Mouse (Mus musculus) embryonic facial prominence, embryonic 14.5 days (tissue): ENCODE data around the gene 2700049A03Rik. TPM values are rescaled to one million over a fixed set of nuclear protein-coding genes. Genes with fewer than 3 reads are reported as not detected.

Experiments
- ATAC-seq: fragments of 200-750 bp; cut with Nextera tagmentation; 2 replicates; pipeline ENCODE4 v1.8.0; 2017; ENCODE audit warnings: low read depth, moderate number of reproducible peaks, moderate TSS enrichment
- DNase-seq: peaks from one replicate; pipeline ENCODE4 v3.0.0-alpha.2; 2015; ENCODE audit warnings: low spot score
- H3K27ac ChIP-seq: fragments of 300-500 bp; sonication (generic); replicated peaks from 2 replicates; pipeline ENCODE4 v1.5.1; 2014; ENCODE audit warnings: low read depth, mild to moderate bottlenecking, low read length, moderate library complexity
- H3K27me3 ChIP-seq: fragments of 300-500 bp; sonication (generic); replicated peaks from 2 replicates; pipeline ENCODE4 v1.6.1; 2014; ENCODE audit warnings: low read length; ENCODE audit not compliant: control insufficient read depth, insufficient read depth
- H3K36me3 ChIP-seq: fragments of 300-500 bp; sonication (generic); 2 replicates; pipeline ENCODE4 v1.6.1; 2014; ENCODE audit warnings: low read length, mixed read lengths; ENCODE audit not compliant: control insufficient read depth, insufficient read depth
- H3K4me1 ChIP-seq: fragments of 300-500 bp; sonication (generic); 2 replicates; pipeline ENCODE4 v1.6.1; 2014; ENCODE audit warnings: antibody characterized with exemption, low read length; ENCODE audit not compliant: control insufficient read depth, insufficient read depth
- H3K4me2 ChIP-seq: fragments of 300-500 bp; sonication (generic); 2 replicates; pipeline ENCODE4 v1.6.1; 2014; ENCODE audit warnings: low read depth, mild to moderate bottlenecking, low read length, moderate library complexity, mixed read lengths
- H3K4me3 ChIP-seq: fragments of 300-500 bp; sonication (generic); 2 replicates; pipeline ENCODE4 v1.5.1; 2014; ENCODE audit warnings: low read depth, mild to moderate bottlenecking, low read length
- H3K9ac ChIP-seq: fragments of 300-500 bp; sonication (generic); 2 replicates; pipeline ENCODE4 v1.6.1; 2014; ENCODE audit warnings: low read depth, mild to moderate bottlenecking, low read length, moderate library complexity, mixed read lengths
- H3K9me3 ChIP-seq: fragments of 300-500 bp; sonication (generic); 2 replicates; pipeline ENCODE4 v1.6.1; 2016; ENCODE audit warnings: low read length; ENCODE audit not compliant: control insufficient read depth
- WGBS: fragments of 180-500 bp; shearing (Covaris S2); extraction: QIAGEN DNeasy Blood & Tissue Kit; methylation state at CpG from one replicate; pipeline ENCODE4 v1.1.7; 2014; 5-methylcytosine and 5-hydroxymethylcytosine counted together
- polyA plus RNA-seq: library from polyadenylated mRNA; unstranded; fragments of >200 nt; fragmentation: Nextera tagmentation; extraction: Ambion mirVana; gene quantifications from 2 replicates; pipeline ENCODE4 v1.2.1, GENCODE M21; 2014

2700049A03Rik gene
- polyA plus RNA-seq, 1 experiment from 2014 or later, result 11.2 TPM

DNA sequence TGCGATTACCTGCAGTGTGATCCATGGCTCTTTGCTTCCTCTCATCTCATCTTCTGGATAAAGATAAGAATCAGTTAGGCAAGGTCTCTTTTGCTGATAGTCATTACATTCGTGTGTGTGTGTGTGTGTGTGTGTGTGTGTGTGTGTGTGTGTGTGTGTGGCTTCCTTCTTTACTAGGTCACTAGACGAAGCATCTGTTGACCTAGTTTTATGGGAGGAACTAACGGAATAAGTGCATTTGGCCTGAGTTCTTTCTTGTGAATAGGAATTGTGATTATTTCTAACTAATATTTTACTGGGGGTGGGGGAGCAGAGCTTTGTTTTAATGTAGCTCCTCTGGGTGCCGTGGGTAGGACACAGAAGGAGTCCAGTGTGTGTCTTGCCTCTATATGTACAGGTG lies 96.8 kb downstream of the 2700049A03Rik start:
- ATAC-seq, result no peak
- H3K4me2 ChIP-seq, result no peak overlapping the region
- H3K27ac ChIP-seq, result no peak overlapping the region
- no peak overlapping the region for H3K4me3 ChIP-seq
- H3K9me3 ChIP-seq, result no peaks in the 10 kb centered on the region
- 84% methylated on average over 5 of the region's 5 CpGs for WGBS
- H3K4me1 ChIP-seq, result no peaks in the 10 kb centered on the region
- DNase-seq, result no peak
- no peaks in the 10 kb centered on the region for H3K27me3 ChIP-seq
- H3K9ac ChIP-seq, result no peak overlapping the region
- 0 out of 2 replicates have a peak, but pooled peaks cover 3% of the 10 kb centered on the region for H3K36me3 ChIP-seq

DNA sequence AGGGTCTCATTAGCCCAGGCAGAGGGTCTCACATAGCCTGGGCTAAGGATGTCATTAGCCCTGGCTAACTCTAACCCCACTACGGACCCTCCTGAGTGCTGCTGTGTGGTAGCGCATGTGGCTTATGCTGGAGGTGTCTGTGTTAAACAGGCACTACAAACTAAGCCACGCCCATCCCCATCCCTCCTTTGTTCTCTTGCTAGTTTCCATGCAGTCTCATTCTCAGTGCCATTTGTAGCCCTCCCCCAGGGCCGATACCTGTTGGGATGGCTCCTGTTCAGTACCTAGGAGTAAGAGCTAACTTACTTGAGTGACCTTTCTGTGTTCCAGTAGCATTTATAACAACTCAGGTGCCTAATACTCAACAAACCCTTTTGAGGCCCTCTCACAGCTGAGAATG lies 100.4 kb downstream of the 2700049A03Rik start:
- Histone ChIP-seq H3K4me3 (no peak overlapping the region), H3K4me1 (no peaks in the 10 kb centered on the region), H3K36me3 (peaks cover 11% of the 10 kb centered on the region), H3K4me2 (no peak overlapping the region), H3K27ac (no peak overlapping the region), H3K9ac (no peak overlapping the region), H3K9me3 (peaks cover 14% of the 10 kb centered on the region), H3K27me3 (no peaks in the 10 kb centered on the region)
- no peak for ATAC-seq
- DNase-seq, result no peak
- WGBS, result 91% methylated on average over 4 of the region's 4 CpGs

DNA sequence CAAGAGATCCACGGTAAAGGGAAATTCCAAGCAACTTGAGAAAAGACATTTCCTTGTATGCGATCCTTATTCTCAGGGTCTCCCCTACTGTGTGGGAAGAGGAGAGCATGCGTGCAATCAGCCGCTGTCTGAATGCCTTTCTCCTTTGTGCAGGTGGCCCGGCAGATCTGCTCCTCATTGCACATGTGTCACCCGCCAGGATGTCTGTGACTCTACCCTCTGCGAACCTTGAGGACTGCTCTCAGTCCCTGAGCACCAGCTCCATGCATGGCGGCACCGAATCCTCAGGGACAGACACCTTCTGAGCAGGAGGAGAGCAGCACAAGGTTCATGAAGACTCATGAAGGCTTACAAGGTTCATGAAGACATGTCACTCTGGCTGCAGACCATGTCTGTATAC lies 106.1 kb downstream of the 2700049A03Rik start:
- H3K27ac ChIP-seq, result no peak overlapping the region
- H3K27me3 ChIP-seq, result no peaks in the 10 kb centered on the region
- WGBS, result 96% methylated on average over 9 of the region's 9 CpGs
- DNase-seq (no peak), ATAC-seq (no peak)
- H3K4me3 ChIP-seq, result no peak overlapping the region
- peaks cover 34% of the 10 kb centered on the region for H3K36me3 ChIP-seq
- H3K4me1 ChIP-seq, result peaks cover 7% of the 10 kb centered on the region
- H3K9ac ChIP-seq, result no peak overlapping the region
- H3K9me3 ChIP-seq, result peaks cover 34% of the 10 kb centered on the region
- H3K4me2 ChIP-seq, result no peak overlapping the region

DNA sequence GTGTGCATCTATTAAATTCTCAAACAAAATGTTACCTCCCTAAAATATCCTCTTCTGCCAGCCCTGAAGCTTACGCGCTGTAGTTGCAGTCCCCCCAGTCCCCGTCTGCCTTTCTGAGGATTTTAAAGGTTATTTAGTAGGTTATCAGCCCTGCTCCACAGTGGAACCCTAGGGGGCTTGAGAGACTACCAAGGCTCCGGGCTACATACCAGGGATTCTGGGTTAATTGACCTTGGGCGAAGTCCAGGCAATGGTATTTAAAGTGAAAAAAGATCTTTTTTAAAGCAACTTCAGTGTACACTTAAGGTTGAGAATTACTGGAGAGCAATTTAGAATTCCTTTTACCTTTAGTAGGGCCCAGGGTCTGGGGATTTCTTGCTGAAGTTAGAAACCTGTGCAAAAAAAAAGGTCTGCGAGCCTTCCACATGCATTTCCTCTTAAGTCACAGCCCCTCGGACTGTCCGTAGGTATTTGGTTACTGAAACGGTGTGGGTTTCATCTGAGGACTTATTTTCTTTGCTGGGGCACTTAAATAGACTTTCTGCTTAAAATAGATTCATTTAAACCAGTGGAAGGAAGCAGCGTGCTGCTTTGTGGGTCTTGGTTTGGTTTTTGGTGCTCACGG lies 108.2 kb downstream of the 2700049A03Rik start:
- Histone ChIP-seq H3K9me3 (peaks cover 34% of the 10 kb centered on the region), H3K27me3 (no peaks in the 10 kb centered on the region), H3K4me1 (peaks cover 7% of the 10 kb centered on the region), H3K4me2 (peak overlapping the region; percentile 15), H3K4me3 (no peak overlapping the region), H3K27ac (peak overlapping the region; percentile 78), H3K9ac (no peak overlapping the region), H3K36me3 (peaks cover 31% of the 10 kb centered on the region)
- DNase-seq, result peak; percentile 61
- ATAC-seq, result peak; percentile 44; the same call in 1 of the 2 replicates
- 27% methylated on average over 11 of the region's 11 CpGs for WGBS

DNA sequence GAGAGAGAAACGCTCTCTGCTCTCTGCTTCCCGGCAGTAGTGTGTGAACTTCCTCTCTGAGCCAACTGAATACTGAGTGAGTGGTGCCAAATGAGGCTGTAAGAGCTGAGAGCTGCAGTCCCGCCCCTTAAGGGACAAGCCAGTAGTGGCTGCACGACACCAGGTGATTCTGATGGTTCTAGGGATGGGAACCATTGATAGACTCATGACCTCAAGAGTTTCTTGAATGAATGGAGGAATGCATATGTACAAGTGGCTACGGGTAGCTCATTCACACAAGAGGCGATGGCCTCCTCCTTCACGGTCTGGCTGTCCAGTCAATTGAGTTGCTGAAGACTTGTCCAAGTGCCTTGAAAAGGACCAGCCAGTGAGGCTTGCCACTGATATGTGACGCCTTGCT lies 110.5 kb downstream of the 2700049A03Rik start:
- H3K4me2 ChIP-seq, result no peak overlapping the region
- H3K27ac ChIP-seq, result no peak overlapping the region
- H3K27me3 ChIP-seq, result no peaks in the 10 kb centered on the region
- no peak overlapping the region for H3K4me3 ChIP-seq
- ATAC-seq, result no peak
- peaks cover 22% of the 10 kb centered on the region for H3K36me3 ChIP-seq
- H3K4me1 ChIP-seq, result peaks cover 7% of the 10 kb centered on the region
- peaks cover 19% of the 10 kb centered on the region for H3K9me3 ChIP-seq
- DNase-seq, result no peak
- no peak overlapping the region for H3K9ac ChIP-seq
- 81% methylated on average over 8 of the region's 8 CpGs for WGBS

DNA sequence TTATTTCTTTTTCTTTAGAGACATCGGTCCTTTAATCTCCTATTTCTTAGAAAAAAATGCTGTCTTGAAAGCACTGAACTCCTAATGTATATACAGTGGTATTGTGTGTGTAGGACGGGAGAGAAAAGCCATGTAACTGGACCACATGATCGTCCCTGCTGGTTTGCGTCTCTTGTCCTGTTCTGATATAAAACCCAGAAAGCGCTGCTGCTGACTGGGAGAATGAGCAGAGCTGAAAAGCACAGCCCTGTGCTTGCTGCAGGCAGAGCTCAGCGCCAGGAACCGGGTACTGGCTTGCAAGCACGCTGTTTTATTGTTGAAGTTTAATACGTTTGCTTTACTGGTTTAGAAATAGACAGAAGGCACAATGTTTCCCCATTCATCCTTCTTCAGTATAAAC lies 112.7 kb downstream of the 2700049A03Rik start:
- Histone ChIP-seq H3K27me3 (no peaks in the 10 kb centered on the region), H3K36me3 (peaks cover under 1% of the 10 kb centered on the region; the same call in 1 of the 2 replicates), H3K9ac (no peak overlapping the region), H3K27ac (0 out of 2 replicates have a peak overlapping the region, but pooled peaks have one; percentile 45), H3K9me3 (no peaks in the 10 kb centered on the region), H3K4me3 (no peak overlapping the region), H3K4me2 (no peak overlapping the region; the same call in 1 of the 2 replicates), H3K4me1 (peaks cover 11% of the 10 kb centered on the region)
- DNase-seq (no peak), ATAC-seq (no peak)
- 57% methylated on average over 9 of the region's 9 CpGs for WGBS

DNA sequence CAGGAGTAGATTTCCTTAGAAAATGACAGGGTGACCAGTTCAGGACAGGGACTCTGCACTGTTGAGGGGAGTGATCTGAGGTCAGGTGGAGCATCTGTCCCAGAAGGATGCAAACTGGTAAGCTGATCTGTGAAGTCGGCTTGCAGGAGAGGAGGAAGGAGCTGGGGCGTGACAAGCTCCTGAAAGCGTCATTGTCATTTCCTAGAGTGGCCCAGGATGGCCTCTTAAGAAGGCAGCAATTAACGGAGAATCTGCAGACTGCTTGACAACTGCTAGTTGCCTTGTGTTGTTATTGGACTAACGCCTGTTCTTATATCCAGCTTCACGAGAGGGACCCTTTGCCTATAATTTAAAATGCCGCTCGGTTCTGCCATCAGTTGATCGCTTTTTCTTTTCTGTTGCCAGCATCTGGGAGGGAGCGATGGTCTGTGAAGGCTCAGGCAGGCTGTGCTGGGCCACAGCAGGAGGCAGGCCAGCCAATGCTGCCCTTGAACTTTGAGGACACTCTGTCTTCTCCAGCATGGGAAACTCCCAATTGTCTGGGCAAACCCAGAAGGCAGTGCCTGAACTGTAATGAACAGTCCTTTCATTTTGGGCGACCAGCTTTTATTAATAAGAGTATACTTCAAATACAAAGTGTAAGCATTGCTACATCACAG lies 116.0 kb downstream of the 2700049A03Rik start:
- Histone ChIP-seq H3K27me3 (no peaks in the 10 kb centered on the region), H3K9ac (no peak overlapping the region), H3K4me2 (no peak overlapping the region), H3K36me3 (no peaks in the 10 kb centered on the region), H3K4me1 (peaks cover 7% of the 10 kb centered on the region; the same call in 1 of the 2 replicates), H3K4me3 (no peak overlapping the region), H3K9me3 (no peaks in the 10 kb centered on the region), H3K27ac (no peak overlapping the region)
- 45% methylated on average over 11 of the region's 11 CpGs for WGBS
- DNase-seq, result no peak
- no peak for ATAC-seq

DNA sequence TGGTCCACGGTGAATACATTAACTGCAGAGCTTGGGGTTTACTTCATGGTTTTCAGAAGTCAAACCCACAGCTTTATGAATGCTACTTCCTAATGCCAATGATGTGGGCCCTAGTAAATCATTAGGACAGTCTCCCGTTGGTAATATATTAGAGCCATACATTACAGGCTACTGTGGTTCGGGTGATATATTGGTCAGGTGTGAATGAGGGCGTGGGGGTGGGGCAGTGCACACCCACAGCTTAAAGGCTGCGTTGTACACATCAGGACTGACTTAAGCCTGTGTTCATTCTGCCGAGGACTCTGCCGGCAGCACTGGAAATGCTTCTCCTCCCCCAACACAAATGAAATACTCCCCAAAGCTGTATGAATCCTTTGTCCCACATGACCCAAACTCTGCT lies 118.1 kb downstream of the 2700049A03Rik start:
- WGBS, result 51% methylated on average over 7 of the region's 7 CpGs
- Histone ChIP-seq H3K4me3 (no peak overlapping the region), H3K4me2 (no peak overlapping the region), H3K9ac (no peak overlapping the region), H3K36me3 (no peaks in the 10 kb centered on the region), H3K27me3 (no peaks in the 10 kb centered on the region), H3K4me1 (peaks cover 20% of the 10 kb centered on the region; the same call in 1 of the 2 replicates), H3K9me3 (no peaks in the 10 kb centered on the region), H3K27ac (no peak overlapping the region)
- DNase-seq (no peak), ATAC-seq (no peak)
